Mouse (Mus musculus) ES-Bruce4 (cell line): Measurements from ENCODE around the gene Kcnip1.

Experiments
- CTCF ChIP-seq: IDR thresholded peaks from one replicate; pipeline ENCODE4 v1.8.1; 2011; ENCODE audit warnings: low read depth, low read length
- EP300 ChIP-seq: IDR thresholded peaks from 2 replicates; pipeline ENCODE4 v1.6.1; 2011; ENCODE audit warnings: low read depth, low read length; ENCODE audit not compliant: insufficient read depth
- POLR2A ChIP-seq: IDR thresholded peaks from one replicate; pipeline ENCODE4 v1.8.1; 2011; ENCODE audit warnings: low read length; ENCODE audit not compliant: insufficient read depth

GRCm38 (mm10) chr11:33663599-33663998 is 329.4 kb downstream of the Kcnip1 start:
- TF ChIP-seq EP300: no peak
- no peak for TF ChIP-seq POLR2A
- no peak for TF ChIP-seq CTCF
